In genomic region chr17:23841145-23841544, GRCm38 (mm10) we compare ENCODE assay signal across 9 mouse cellular contexts. TPM values are rescaled to one million over a fixed set of nuclear protein-coding genes. Genes with fewer than 3 reads are reported as not detected.
A peak's percentile ranks its signal among the peaks of the same experiment; 100 is the strongest.
DNase-seq lines count a peak whose midpoint lies in the region; ATAC-seq and TF ChIP-seq lines count a peak whose summit lies in the region.
"Had no signal": no experiment of that assay in that cellular context is flagged by ENCODE, and none has a peak within 500 bp of the region (broad histone marks: within the 10 kb centered on the region; RNA-seq: fewer than 3 reads in every experiment).

No protein-coding gene starts in this region.

- TF ChIP-seq POLR2A in ES-Bruce4 (IDR thresholded peaks at IDR 0.05; ENCODE audit: insufficient read depth, low read length), result no peak

- no peaks in the 10 kb centered on the region for H3K27me3 ChIP-seq in intestine, postnatal 0 days (replicated peaks; ENCODE audit: control insufficient read depth, insufficient read depth, low read length)
- no peaks in the 10 kb centered on the region for H3K27me3 ChIP-seq in intestine, embryonic 16.5 days (replicated peaks; ENCODE audit: control insufficient read depth, insufficient read depth, low read length)
- no peaks in the 10 kb centered on the region for H3K27me3 ChIP-seq in ES-Bruce4 (ENCODE audit: control insufficient read depth, insufficient read depth, low read length, poor library complexity, severe bottlenecking)
- H3K27me3 ChIP-seq in limb, embryonic 10.5 days (ENCODE audit: low read depth, poor library complexity, severe bottlenecking), result peaks cover 6% of the 10 kb centered on the region; the same call in 1 of the 2 replicates
- no peaks in the 10 kb centered on the region for H3K27me3 ChIP-seq in neural tube, embryonic 14.5 days (ENCODE audit: control insufficient read depth, insufficient read depth, low read length)

- DNase-seq in c-Kit-positive CD71-positive TER-119-positive erythroid progenitor cells, embryonic 14.5 days (ENCODE audit: low spot score), result peak; percentile 76
- peak; percentile 61 for DNase-seq in gastrocnemius, postnatal 10 days
- peak; percentile 64 for DNase-seq in limb, embryonic 10.5 days (ENCODE audit: low spot score)
- DNase-seq in thymus, postnatal 36 days, result peak; percentile 41 to 60

- H3K9me3 ChIP-seq in intestine, postnatal 0 days (ENCODE audit: control insufficient read depth), result no peaks in the 10 kb centered on the region
- no peaks in the 10 kb centered on the region for H3K9me3 ChIP-seq in intestine, embryonic 16.5 days (ENCODE audit: control insufficient read depth, low read length)
- no peaks in the 10 kb centered on the region for H3K9me3 ChIP-seq in ES-Bruce4 (replicated peaks; ENCODE audit: control insufficient read depth, insufficient read depth, low read length, poor library complexity, severe bottlenecking)
- H3K9me3 ChIP-seq in limb, embryonic 10.5 days (replicated peaks), result no peaks in the 10 kb centered on the region
- no peaks in the 10 kb centered on the region for H3K9me3 ChIP-seq in neural tube, embryonic 14.5 days (ENCODE audit: control insufficient read depth, low read length)
- H3K9me3 ChIP-seq: embryonic facial prominence, embryonic 15.5 days had no signal

- whole genome bisulfite sequencing in intestine, postnatal 0 days, result 32% methylated on average over 4 of the region's 4 CpGs
- 30% methylated on average over 4 of the region's 4 CpGs for WGBS in intestine, embryonic 16.5 days
- WGBS in limb, embryonic 10.5 days, result 33% methylated on average over 4 of the region's 4 CpGs
- WGBS in neural tube, embryonic 14.5 days, result 32% methylated on average over 4 of the region's 4 CpGs

- no peaks in the 10 kb centered on the region for H3K4me1 ChIP-seq in intestine, postnatal 0 days (replicated peaks; ENCODE audit: control insufficient read depth, insufficient read depth, low read length)
- no peaks in the 10 kb centered on the region; the same call in 1 of the 2 replicates for H3K4me1 ChIP-seq in intestine, embryonic 16.5 days (ENCODE audit: control insufficient read depth, insufficient read depth, low read length)
- no peaks in the 10 kb centered on the region for H3K4me1 ChIP-seq in ES-Bruce4 (ENCODE audit: control insufficient read depth, insufficient read depth, low read length)
- H3K4me1 ChIP-seq in limb, embryonic 10.5 days, result peaks cover 12% of the 10 kb centered on the region
- no peaks in the 10 kb centered on the region for H3K4me1 ChIP-seq in neural tube, embryonic 14.5 days (ENCODE audit: control insufficient read depth, insufficient read depth, low read length)

- no peaks in the 10 kb centered on the region for H3K36me3 ChIP-seq in intestine, postnatal 0 days (ENCODE audit: control insufficient read depth, insufficient read depth)
- H3K36me3 ChIP-seq in intestine, embryonic 16.5 days (ENCODE audit: control insufficient read depth, insufficient read depth, low read length), result no peaks in the 10 kb centered on the region
- no peaks in the 10 kb centered on the region for H3K36me3 ChIP-seq in ES-Bruce4 (ENCODE audit: control insufficient read depth, insufficient read depth, low read length, poor library complexity, severe bottlenecking)
- no peaks in the 10 kb centered on the region for H3K36me3 ChIP-seq in limb, embryonic 10.5 days
- no peaks in the 10 kb centered on the region for H3K36me3 ChIP-seq in neural tube, embryonic 14.5 days (ENCODE audit: control insufficient read depth, insufficient read depth, low read length)
- H3K36me3 ChIP-seq: embryonic facial prominence, embryonic 15.5 days had no signal

- no peak overlapping the region for H3K27ac ChIP-seq in intestine, postnatal 0 days (ENCODE audit: low read depth, low read length)
- H3K27ac ChIP-seq in intestine, embryonic 16.5 days (ENCODE audit: low read length), result no peak overlapping the region
- no peak overlapping the region for H3K27ac ChIP-seq in ES-Bruce4 (ENCODE audit: insufficient read depth, low read length)
- no peak overlapping the region for H3K27ac ChIP-seq in limb, embryonic 10.5 days
- no peak overlapping the region for H3K27ac ChIP-seq in neural tube, embryonic 14.5 days (ENCODE audit: low read depth, low read length)
- H3K27ac ChIP-seq: embryonic facial prominence, embryonic 15.5 days had no signal

- peak; percentile 80 for TF ChIP-seq CTCF in intestine, postnatal 0 days (IDR thresholded peaks at IDR 0.05; ENCODE audit: low read depth)
- peak; percentile 37 for TF ChIP-seq CTCF in ES-Bruce4 (IDR thresholded peaks at IDR 0.05; ENCODE audit: low read depth, low read length)

- no peak for ATAC-seq in intestine, postnatal 0 days
- no peak for ATAC-seq in intestine, embryonic 16.5 days
- peak; percentile 30; the same call in 1 of the 2 replicates for ATAC-seq in neural tube, embryonic 14.5 days (ENCODE audit: low read depth)

- no peak overlapping the region for H3K4me3 ChIP-seq in intestine, postnatal 0 days (ENCODE audit: low read depth, low read length)
- no peak overlapping the region for H3K4me3 ChIP-seq in intestine, embryonic 16.5 days (ENCODE audit: low read length)
- no peak overlapping the region for H3K4me3 ChIP-seq in ES-Bruce4 (ENCODE audit: low read depth, low read length)
- no peak overlapping the region for H3K4me3 ChIP-seq in limb, embryonic 10.5 days
- no peak overlapping the region for H3K4me3 ChIP-seq in neural tube, embryonic 14.5 days (ENCODE audit: low read depth, low read length)
- H3K4me3 ChIP-seq: embryonic facial prominence, embryonic 15.5 days had no signal

- H3K4me2 ChIP-seq in intestine, postnatal 0 days (replicated peaks; ENCODE audit: low read depth), result no peak overlapping the region
- H3K4me2 ChIP-seq in intestine, embryonic 16.5 days (ENCODE audit: low read depth, low read length), result no peak overlapping the region
- no peak overlapping the region for H3K4me2 ChIP-seq in neural tube, embryonic 14.5 days (ENCODE audit: low read depth, low read length)
- H3K4me2 ChIP-seq: embryonic facial prominence, embryonic 15.5 days had no signal

- TF ChIP-seq EP300 in ES-Bruce4 (IDR thresholded peaks at IDR 0.05; ENCODE audit: insufficient read depth, low read depth, low read length), result no peak

- H3K9ac ChIP-seq in intestine, postnatal 0 days (ENCODE audit: low read depth, low read length), result no peak overlapping the region
- no peak overlapping the region for H3K9ac ChIP-seq in intestine, embryonic 16.5 days (ENCODE audit: low read depth, low read length)
- no peak overlapping the region for H3K9ac ChIP-seq in ES-Bruce4 (ENCODE audit: low read depth, poor library complexity, severe bottlenecking)
- no peak overlapping the region for H3K9ac ChIP-seq in neural tube, embryonic 14.5 days (replicated peaks; ENCODE audit: low read depth, low read length)
- H3K9ac ChIP-seq: embryonic facial prominence, embryonic 15.5 days had no signal

RNA-seq across cellular contexts. Expression of gene Prss32, which starts 2.5 kb away (rescaled TPM):
- 16.2 and 23.1 TPM in 2 replicates for polyA plus RNA-seq in intestine, postnatal 0 days (2015; fragmentation: Nextera tagmentation; extraction: Ambion mirVana)
- 11.8 and 14.5 TPM in 2 replicates for polyA plus RNA-seq in intestine, embryonic 16.5 days (2015; fragmentation: Nextera tagmentation; extraction: Ambion mirVana)
- polyA plus RNA-seq in ES-Bruce4 (2011; ENCODE audit: insufficient read depth, insufficient read length, low read depth, missing spikeins), result not detected in 2 replicates
- not detected for total RNA-seq in gastrocnemius, postnatal 10 days (2021)
- not detected in 2 replicates for polyA plus RNA-seq in limb, embryonic 10.5 days (2016; fragmentation: Nextera tagmentation; extraction: Ambion mirVana)
- polyA plus RNA-seq in neural tube, embryonic 14.5 days (2014; fragmentation: Nextera tagmentation; extraction: Ambion mirVana), result not detected in 2 replicates

RNA-seq across cellular contexts. Expression of gene Prss41, which starts 2.8 kb away (rescaled TPM):
- 5.2 and 6.2 TPM in 2 replicates for polyA plus RNA-seq in intestine, postnatal 0 days (2015; fragmentation: Nextera tagmentation; extraction: Ambion mirVana)
- polyA plus RNA-seq in intestine, embryonic 16.5 days (2015; fragmentation: Nextera tagmentation; extraction: Ambion mirVana), result 2.7 and 3.4 TPM in 2 replicates
- polyA plus RNA-seq in ES-Bruce4 (2011; ENCODE audit: insufficient read depth, insufficient read length, low read depth, missing spikeins), result 16.0 and 19.3 TPM in 2 replicates
- total RNA-seq in gastrocnemius, postnatal 10 days (2021), result not detected
- 3.3 and 3.9 TPM in 2 replicates for polyA plus RNA-seq in limb, embryonic 10.5 days (2016; fragmentation: Nextera tagmentation; extraction: Ambion mirVana)
- polyA plus RNA-seq in neural tube, embryonic 14.5 days (2014; fragmentation: Nextera tagmentation; extraction: Ambion mirVana), result 0.68 and 0.96 TPM in 2 replicates

RNA-seq across cellular contexts. Expression of gene Prss33, which starts 5.3 kb away (rescaled TPM):
- not detected in 2 replicates for polyA plus RNA-seq in intestine, postnatal 0 days (2015; fragmentation: Nextera tagmentation; extraction: Ambion mirVana)
- 0.17 TPM in 1 of 2 replicates, not detected in the other for polyA plus RNA-seq in intestine, embryonic 16.5 days (2015; fragmentation: Nextera tagmentation; extraction: Ambion mirVana)
- 1.6 and 2.0 TPM in 2 replicates for polyA plus RNA-seq in ES-Bruce4 (2011; ENCODE audit: insufficient read depth, insufficient read length, low read depth, missing spikeins)
- not detected for total RNA-seq in gastrocnemius, postnatal 10 days (2021)
- not detected in 2 replicates for polyA plus RNA-seq in limb, embryonic 10.5 days (2016; fragmentation: Nextera tagmentation; extraction: Ambion mirVana)
- polyA plus RNA-seq in neural tube, embryonic 14.5 days (2014; fragmentation: Nextera tagmentation; extraction: Ambion mirVana), result not detected in 2 replicates

RNA-seq across cellular contexts. Expression of gene Elob, which starts 12.2 kb away (rescaled TPM):
- polyA plus RNA-seq in intestine, postnatal 0 days (2015; fragmentation: Nextera tagmentation; extraction: Ambion mirVana), result 994 and 1,025 TPM in 2 replicates
- 836 and 930 TPM in 2 replicates for polyA plus RNA-seq in intestine, embryonic 16.5 days (2015; fragmentation: Nextera tagmentation; extraction: Ambion mirVana)
- 398 and 458 TPM in 2 replicates for polyA plus RNA-seq in ES-Bruce4 (2011; ENCODE audit: insufficient read depth, insufficient read length, low read depth, missing spikeins)
- total RNA-seq in gastrocnemius, postnatal 10 days (2021), result 100 to 1,000 TPM; 364 to 374 TPM
- 1,047 and 1,081 TPM in 2 replicates for polyA plus RNA-seq in limb, embryonic 10.5 days (2016; fragmentation: Nextera tagmentation; extraction: Ambion mirVana)
- 1,182 and 1,322 TPM in 2 replicates for polyA plus RNA-seq in neural tube, embryonic 14.5 days (2014; fragmentation: Nextera tagmentation; extraction: Ambion mirVana)

RNA-seq across cellular contexts. Expression of gene Prss21, which starts 26.7 kb away (rescaled TPM):
- polyA plus RNA-seq in intestine, postnatal 0 days (2015; fragmentation: Nextera tagmentation; extraction: Ambion mirVana), result not detected in 2 replicates
- not detected in 2 replicates for polyA plus RNA-seq in intestine, embryonic 16.5 days (2015; fragmentation: Nextera tagmentation; extraction: Ambion mirVana)
- not detected in 2 replicates for polyA plus RNA-seq in ES-Bruce4 (2011; ENCODE audit: insufficient read depth, insufficient read length, low read depth, missing spikeins)
- not detected for total RNA-seq in gastrocnemius, postnatal 10 days (2021)
- not detected in 2 replicates for polyA plus RNA-seq in limb, embryonic 10.5 days (2016; fragmentation: Nextera tagmentation; extraction: Ambion mirVana)
- polyA plus RNA-seq in neural tube, embryonic 14.5 days (2014; fragmentation: Nextera tagmentation; extraction: Ambion mirVana), result not detected in 2 replicates
- polyA plus RNA-seq: embryonic facial prominence, embryonic 15.5 days had no signal

Comparison
In these comparisons a context has a peak if more than half of its experiments do, and no peak if none do; other contexts are left out.
1. RNA of gene Prss32, which starts 2.5 kb away (polyA plus RNA-seq): 16.2 to 23.1 TPM in intestine, postnatal 0 days and 11.8 to 14.5 TPM in intestine, embryonic 16.5 days; not detected in neural tube, embryonic 14.5 days, not detected in ES-Bruce4 and not detected in limb, embryonic 10.5 days; every median in the first group is over 10 times any median in the second.
2. Peak in every context shown above with its lines, with median percentiles within 50 percentile points of each other: DNase-seq.